Mouse (Mus musculus) testis, adult 2 months (tissue): ENCODE results near the gene Pacs2. TPM values are rescaled to one million over a fixed set of nuclear protein-coding genes. Genes with fewer than 3 reads are reported as not detected.

Experiments used
- H3K27ac ChIP-seq: fragments of 200-500 bp; 2 replicates; pipeline ENCODE4 v1.5.1; 2012; ENCODE audit warnings: low read depth, low read length; ENCODE audit not compliant: control insufficient read depth, insufficient read depth
- H3K27me3 ChIP-seq: fragments of 200-500 bp; 2 replicates; pipeline ENCODE4 v1.6.1; 2012; ENCODE audit warnings: mild to moderate bottlenecking, low read length, moderate library complexity; ENCODE audit not compliant: control insufficient read depth, insufficient read depth
- H3K36me3 ChIP-seq: fragments of 200-500 bp; 2 replicates; pipeline ENCODE4 v1.6.1; 2012; ENCODE audit warnings: mild to moderate bottlenecking, low read length; ENCODE audit not compliant: control insufficient read depth, insufficient read depth
- H3K4me1 ChIP-seq: fragments of 200-500 bp; 2 replicates; pipeline ENCODE4 v1.6.1; 2012; ENCODE audit warnings: low read length; ENCODE audit not compliant: control insufficient read depth, insufficient read depth
- H3K4me3 ChIP-seq: fragments of 200-500 bp; 2 replicates; pipeline ENCODE4 v1.5.1; 2012; ENCODE audit warnings: low read depth, mild to moderate bottlenecking, low read length, moderate library complexity, mixed read lengths; ENCODE audit not compliant: control insufficient read depth
- CTCF ChIP-seq: fragments of 200-500 bp; IDR thresholded peaks from 2 replicates; pipeline ENCODE4 v1.5.1; 2012; ENCODE audit warnings: low read depth, mild to moderate bottlenecking, inconsistent platforms, low read length, moderate library complexity; ENCODE audit not compliant: control insufficient read depth, insufficient read depth, insufficient replicate concordance
- POLR2A ChIP-seq: fragments of 200-500 bp; IDR thresholded peaks from 2 replicates; pipeline ENCODE4 v1.6.1; 2012; ENCODE audit warnings: low read depth, mild to moderate bottlenecking, inconsistent platforms, low read length, moderate library complexity; ENCODE audit not compliant: control insufficient read depth
- polyA plus RNA-seq: library from polyadenylated mRNA; depleted of rRNA; stranded (reverse); fragments of >200 nt; gene quantifications from 2 replicates; pipeline ENCODE4 v1.2.3, GENCODE M21; 2012

Pacs2 gene
- polyA plus RNA-seq, 1 experiment, result 216 TPM

DNA sequence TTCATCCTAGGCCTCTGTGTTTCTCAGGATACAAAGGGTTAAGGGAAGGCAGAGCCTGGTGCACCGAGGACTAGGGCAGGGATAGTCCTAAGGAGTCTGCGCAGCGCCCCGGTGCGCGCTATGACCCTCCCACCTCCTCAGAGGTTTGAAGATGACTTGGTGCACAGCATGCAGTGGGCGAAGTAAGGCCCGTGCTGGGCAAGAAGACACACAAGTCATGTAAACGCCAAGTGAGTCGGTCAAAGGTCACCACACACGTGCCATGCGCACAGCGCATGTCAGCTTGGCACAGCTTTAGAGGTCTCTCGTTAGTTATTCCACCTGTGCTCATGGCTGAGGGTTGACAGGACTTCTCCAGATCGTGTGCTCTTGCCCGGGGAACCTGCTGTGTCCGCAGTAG, 75.7 kb downstream of the Pacs2 start:
- Histone ChIP-seq H3K4me3 (no peak overlapping the region), H3K27ac (no peak overlapping the region), H3K27me3 (no peaks in the 10 kb centered on the region), H3K36me3 (no peaks in the 10 kb centered on the region), H3K4me1 (peaks cover 4% of the 10 kb centered on the region)
- no peak; the same call in 1 of the 2 replicates for TF ChIP-seq POLR2A

DNA sequence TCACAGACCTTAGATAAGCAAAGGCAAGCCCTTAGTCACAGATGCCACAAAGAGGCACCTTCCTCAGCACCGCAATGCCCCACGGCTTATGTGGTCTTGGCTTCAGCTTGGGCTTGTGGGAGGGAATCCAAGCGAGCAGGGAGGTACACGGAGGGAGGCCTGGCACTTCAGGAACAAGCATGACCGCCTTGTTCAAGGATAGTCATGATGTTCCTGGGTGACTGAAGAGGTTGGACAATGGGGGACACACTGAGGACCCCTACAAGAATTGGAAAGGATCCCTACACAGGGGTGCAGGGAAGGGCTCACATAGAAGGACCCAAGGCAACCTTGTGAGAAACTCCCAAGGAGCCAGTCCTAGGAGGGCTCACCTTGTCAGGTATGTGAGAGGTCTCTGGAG, 82.7 kb downstream of the Pacs2 start:
- Histone ChIP-seq H3K4me3 (no peak overlapping the region; the same call in 1 of the 2 replicates), H3K36me3 (no peaks in the 10 kb centered on the region), H3K27me3 (no peaks in the 10 kb centered on the region), H3K4me1 (peaks cover 24% of the 10 kb centered on the region), H3K27ac (no peak overlapping the region)
- TF ChIP-seq POLR2A, result no peak
- TF ChIP-seq CTCF, result no peak

DNA sequence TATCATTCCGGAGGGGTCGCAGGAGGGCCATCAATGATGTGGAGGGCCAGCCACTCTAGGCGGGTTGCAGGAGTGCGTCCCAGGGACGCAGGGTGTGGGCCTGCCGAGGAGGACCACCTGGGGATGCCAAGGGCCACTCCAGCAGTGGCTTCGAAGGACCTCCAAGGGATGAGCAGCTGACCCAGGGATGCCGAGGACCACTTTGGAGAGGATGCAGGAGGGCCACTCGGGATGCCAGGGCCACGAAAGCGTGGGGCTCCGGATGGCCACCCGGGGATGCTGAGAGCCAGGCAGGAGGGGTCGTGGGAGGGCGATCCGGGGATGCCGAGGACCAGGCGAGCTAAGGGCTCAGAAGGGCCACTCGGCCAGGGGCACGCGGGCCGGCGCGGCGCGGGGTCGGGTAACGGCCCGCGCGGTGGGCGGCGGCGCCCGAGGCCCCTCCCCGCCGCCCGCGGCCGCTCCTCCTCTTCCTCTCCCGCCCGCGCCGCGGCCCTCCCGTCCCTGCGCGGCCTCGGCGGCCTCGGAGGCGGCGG, 83.5 kb downstream of the Pacs2 start, which contains the start of gene Mta1:
Gene Mta1, plus strand, starts transcription at position 530 of the 533 bp plus-strand sequence.
- Histone ChIP-seq H3K27ac (peak within 1 kb of the TSS; percentile 74), H3K36me3 (no peaks in the 10 kb centered on the region), H3K4me3 (peak within 1 kb of the TSS; percentile 88), H3K27me3 (no peaks in the 10 kb centered on the region), H3K4me1 (peaks cover 24% of the 10 kb centered on the region)
- TF ChIP-seq CTCF (no peak), POLR2A (peak; percentile 35)

DNA sequence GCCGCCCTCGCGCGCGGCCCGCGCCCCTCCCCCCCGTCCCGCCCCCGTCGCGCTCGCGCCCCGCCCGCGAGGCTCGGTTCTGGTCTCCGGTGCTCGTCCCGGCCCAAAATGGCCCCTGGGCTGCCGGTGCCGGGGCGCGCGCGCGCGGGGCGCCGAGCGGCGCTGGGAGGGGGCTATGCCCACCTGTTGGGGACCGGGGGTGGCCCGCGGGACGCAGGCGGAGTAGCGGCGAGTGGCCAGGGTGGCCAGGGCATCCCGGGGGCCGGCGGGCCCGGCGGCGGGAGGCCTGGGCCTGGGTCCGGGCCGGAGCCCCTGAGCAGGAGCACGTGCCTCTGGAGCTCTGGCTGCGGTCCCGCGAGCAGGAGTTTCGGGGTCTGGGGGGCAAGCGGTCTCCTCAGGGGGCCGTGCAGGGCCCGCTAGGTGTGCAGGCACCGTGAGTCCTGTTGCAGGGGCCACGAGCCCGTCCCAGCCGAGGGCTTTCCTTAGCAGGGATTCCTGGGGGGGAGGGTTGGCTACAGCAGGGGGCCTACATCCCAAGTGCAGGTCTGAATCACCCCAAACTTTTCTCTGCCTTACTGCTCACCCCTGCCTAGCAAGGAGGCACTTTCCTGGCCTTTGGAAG, 84.3 kb downstream of the Pacs2 start:
- Histone ChIP-seq H3K4me1 (peaks cover 24% of the 10 kb centered on the region), H3K27me3 (no peaks in the 10 kb centered on the region), H3K4me3 (peak overlapping the region; percentile 88), H3K36me3 (no peaks in the 10 kb centered on the region), H3K27ac (peak overlapping the region; percentile 64)
- no peak for TF ChIP-seq POLR2A
- no peak for TF ChIP-seq CTCF

DNA sequence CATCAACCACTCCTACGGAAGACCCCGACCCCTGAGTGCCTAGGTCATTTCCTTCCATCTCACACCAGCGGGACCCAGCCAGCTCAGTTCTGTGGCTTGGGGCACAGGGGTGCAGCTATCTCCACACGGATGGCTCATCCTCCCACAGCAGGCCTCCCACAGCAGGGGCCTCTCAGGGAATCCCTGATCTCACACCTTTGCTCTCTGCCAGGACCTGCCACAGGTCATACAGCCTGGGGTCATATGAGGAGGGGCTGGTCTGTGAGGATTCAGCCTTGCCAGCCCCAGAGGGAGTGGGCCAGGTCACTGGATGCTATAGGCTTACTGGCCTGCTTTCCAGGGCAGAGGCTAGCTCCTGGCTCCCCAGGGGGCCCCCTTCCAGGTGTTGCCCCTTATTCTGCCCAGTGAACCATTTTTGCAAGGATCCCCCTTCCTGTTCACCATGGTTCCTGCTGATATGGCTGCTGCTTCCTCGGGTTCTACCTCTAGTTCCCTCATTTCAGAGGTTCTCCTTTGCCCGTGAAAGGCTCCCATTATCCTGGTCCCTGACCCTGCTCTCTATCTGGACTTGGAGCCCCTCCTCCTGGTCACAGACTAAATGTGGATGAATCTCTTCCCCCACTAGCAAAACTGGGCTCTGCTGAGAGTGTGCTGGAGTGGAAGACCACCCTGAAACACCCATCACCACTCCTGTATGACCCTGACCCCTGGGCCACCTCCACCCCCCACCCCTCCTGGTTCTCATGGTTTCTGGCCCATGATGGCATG, 85.3 kb downstream of the Pacs2 start:
- H3K4me3 ChIP-seq, result no peak overlapping the region
- no peak overlapping the region for H3K27ac ChIP-seq
- H3K27me3 ChIP-seq, result no peaks in the 10 kb centered on the region
- no peaks in the 10 kb centered on the region for H3K36me3 ChIP-seq
- TF ChIP-seq POLR2A, result no peak
- no peak for TF ChIP-seq CTCF
- H3K4me1 ChIP-seq, result peaks cover 28% of the 10 kb centered on the region

DNA sequence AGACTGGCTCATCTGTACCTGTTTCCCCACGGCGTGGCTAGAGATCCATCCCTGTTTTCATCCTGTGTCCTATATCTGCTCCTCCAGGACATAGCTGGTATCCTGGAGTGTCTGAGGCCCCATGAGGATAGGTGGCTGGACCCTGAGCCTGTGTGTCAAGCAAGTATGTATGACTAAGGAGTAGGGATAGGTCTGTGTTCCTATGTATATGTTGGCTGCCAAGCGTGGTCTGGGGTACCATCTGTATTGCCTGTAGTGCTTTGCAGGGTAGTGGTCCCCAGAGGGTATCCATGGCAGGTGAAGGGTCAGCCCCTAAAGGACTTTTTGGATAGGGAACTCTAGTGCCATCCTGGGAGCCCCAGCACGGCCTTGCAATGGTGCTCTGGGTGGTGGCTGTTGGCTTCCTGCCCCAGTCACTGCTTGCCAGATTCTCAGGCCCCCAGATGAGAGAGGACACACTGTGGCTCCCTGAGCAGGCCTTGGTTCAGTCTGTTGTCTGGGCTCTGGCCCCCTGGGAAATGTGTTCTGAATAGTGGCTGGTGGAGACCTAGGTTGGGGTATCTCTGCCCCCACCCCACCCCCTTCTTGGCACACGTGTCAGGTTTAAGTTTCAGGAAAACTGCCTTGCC, 86.3 kb downstream of the Pacs2 start:
- TF ChIP-seq CTCF (no peak), POLR2A (no peak)
- no peak overlapping the region for H3K4me3 ChIP-seq

DNA sequence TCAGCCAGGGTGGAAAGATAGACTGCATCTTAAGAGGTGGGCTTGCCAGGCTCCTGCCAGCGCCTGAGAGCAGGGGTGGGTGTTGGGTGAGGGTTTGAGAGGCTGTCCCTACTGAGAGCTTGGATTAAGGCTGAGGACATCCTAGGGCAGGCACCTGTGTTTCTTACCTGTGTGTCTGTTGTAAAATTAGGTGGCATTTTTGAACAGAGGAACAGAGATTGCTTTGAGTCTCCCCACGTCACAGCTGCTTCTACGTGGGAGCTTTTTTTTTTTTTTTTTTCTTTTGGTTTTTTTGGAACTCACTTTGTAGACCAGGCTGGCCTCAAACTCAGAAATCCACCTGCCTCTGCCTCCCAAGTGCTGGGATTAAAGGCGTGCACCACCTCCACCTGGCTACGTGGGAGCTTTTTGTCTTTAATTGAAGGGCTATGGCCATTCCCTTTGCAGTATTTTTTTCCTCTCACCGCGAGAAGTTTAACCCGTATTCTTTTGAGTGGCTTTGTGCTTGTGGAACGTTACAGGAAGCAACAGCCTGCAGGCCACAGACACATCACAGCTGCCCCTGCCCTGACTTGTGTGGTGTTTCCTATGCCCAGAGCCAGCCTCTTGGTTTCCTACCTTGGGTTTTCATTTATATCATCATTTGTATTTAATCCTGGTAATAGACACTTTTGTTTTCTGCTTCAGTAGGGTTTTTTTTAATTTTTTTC, 87.1 kb downstream of the Pacs2 start:
- Histone ChIP-seq H3K4me1 (peaks cover 24% of the 10 kb centered on the region), H3K27ac (no peak overlapping the region), H3K4me3 (no peak overlapping the region), H3K36me3 (no peaks in the 10 kb centered on the region), H3K27me3 (no peaks in the 10 kb centered on the region)
- no peak for TF ChIP-seq CTCF
- TF ChIP-seq POLR2A, result no peak

More for the DNA sequence above, 86.3 kb downstream of the Pacs2 start:
- no peaks in the 10 kb centered on the region for H3K27me3 ChIP-seq
- no peak overlapping the region for H3K27ac ChIP-seq
- H3K36me3 ChIP-seq, result no peaks in the 10 kb centered on the region
- H3K4me1 ChIP-seq, result peaks cover 28% of the 10 kb centered on the region
